ENCODE assay signal across 22 mouse cellular contexts in genomic region chr1:190155751-190156150, GRCm38 (mm10). TPM values are rescaled to one million over a fixed set of nuclear protein-coding genes. Genes with fewer than 3 reads are reported as not detected.
A peak's percentile ranks its signal among the peaks of the same experiment; 100 is the strongest.
DNase-seq lines count a peak whose midpoint lies in the region; ATAC-seq lines count a peak whose summit lies in the region.
"Had no signal": no experiment of that assay in that cellular context is flagged by ENCODE, and none has a peak within 500 bp of the region (broad histone marks: within the 10 kb centered on the region; RNA-seq: fewer than 3 reads in every experiment).

No protein-coding gene starts in this region.

- ATAC-seq in embryonic facial prominence, embryonic 14.5 days (ENCODE audit: low read depth): no peak
- ATAC-seq in hindbrain, embryonic 16.5 days: no peak
- no peak for ATAC-seq in hindbrain, embryonic 12.5 days (ENCODE audit: low FRiP score)
- ATAC-seq in forebrain, embryonic 16.5 days: peak; percentile 36; the same call in 1 of the 2 replicates
- no peak for ATAC-seq in neural tube, embryonic 13.5 days (ENCODE audit: low read depth)
- ATAC-seq in liver, embryonic 11.5 days (replicated peaks; ENCODE audit: low FRiP score): no peak
- ATAC-seq: inflammation-experienced regulatory T-cells, adult 6 months had no signal

- no peak overlapping the region for H3K4me2 ChIP-seq in embryonic facial prominence, embryonic 14.5 days (ENCODE audit: low read depth, low read length)
- peak overlapping the region; percentile 5; the same call in 1 of the 2 replicates for H3K4me2 ChIP-seq in hindbrain, embryonic 16.5 days (ENCODE audit: low read length)
- H3K4me2 ChIP-seq in hindbrain, embryonic 12.5 days (replicated peaks): no peak overlapping the region
- H3K4me2 ChIP-seq in forebrain, embryonic 16.5 days (ENCODE audit: low read length): no peak overlapping the region
- H3K4me2 ChIP-seq in neural tube, embryonic 13.5 days: no peak overlapping the region
- H3K4me2 ChIP-seq in liver, embryonic 11.5 days: no peak overlapping the region
- H3K4me2 ChIP-seq: limb, embryonic 15.5 days had no signal

- no peaks in the 10 kb centered on the region for H3K36me3 ChIP-seq in embryonic facial prominence, embryonic 14.5 days (ENCODE audit: control insufficient read depth, insufficient read depth, low read length)
- peaks cover 3% of the 10 kb centered on the region for H3K36me3 ChIP-seq in embryonic facial prominence, embryonic 10.5 days (replicated peaks)
- no peaks in the 10 kb centered on the region for H3K36me3 ChIP-seq in hindbrain, embryonic 16.5 days (ENCODE audit: control insufficient read depth, insufficient read depth, low read length)
- H3K36me3 ChIP-seq in hindbrain, embryonic 12.5 days: peaks cover 4% of the 10 kb centered on the region
- no peaks in the 10 kb centered on the region for H3K36me3 ChIP-seq in forebrain, embryonic 16.5 days (ENCODE audit: control insufficient read depth, insufficient read depth)
- peaks cover 23% of the 10 kb centered on the region for H3K36me3 ChIP-seq in neural tube, embryonic 13.5 days
- no peaks in the 10 kb centered on the region; the same call in 1 of the 2 replicates for H3K36me3 ChIP-seq in liver, embryonic 11.5 days (ENCODE audit: control insufficient read depth, insufficient read depth, low read length)
- H3K36me3 ChIP-seq: limb, embryonic 15.5 days had no signal

- WGBS in embryonic facial prominence, embryonic 14.5 days: 30% methylated on average over 8 of the region's 8 CpGs
- WGBS in embryonic facial prominence, embryonic 10.5 days: 46% methylated on average over 8 of the region's 8 CpGs
- 19% methylated on average over 8 of the region's 8 CpGs for WGBS in hindbrain, embryonic 16.5 days
- 19% methylated on average over 8 of the region's 8 CpGs for WGBS in hindbrain, embryonic 12.5 days
- 9% methylated on average over 8 of the region's 8 CpGs for WGBS in forebrain, embryonic 16.5 days
- WGBS in neural tube, embryonic 13.5 days: 16% methylated on average over 8 of the region's 8 CpGs
- 57% methylated on average over 8 of the region's 8 CpGs for WGBS in liver, embryonic 11.5 days

- H3K4me1 ChIP-seq in embryonic facial prominence, embryonic 14.5 days (ENCODE audit: control insufficient read depth, insufficient read depth, low read length): no peaks in the 10 kb centered on the region
- peaks cover 13% of the 10 kb centered on the region for H3K4me1 ChIP-seq in embryonic facial prominence, embryonic 10.5 days
- no peaks in the 10 kb centered on the region; the same call in 1 of the 2 replicates for H3K4me1 ChIP-seq in hindbrain, embryonic 16.5 days (ENCODE audit: control insufficient read depth, insufficient read depth, low read depth, low read length)
- H3K4me1 ChIP-seq in hindbrain, embryonic 12.5 days: peaks cover 40% of the 10 kb centered on the region
- H3K4me1 ChIP-seq in forebrain, embryonic 16.5 days (replicated peaks; ENCODE audit: control insufficient read depth, insufficient read depth, low read length): peaks cover 15% of the 10 kb centered on the region
- peaks cover 64% of the 10 kb centered on the region for H3K4me1 ChIP-seq in neural tube, embryonic 13.5 days (replicated peaks)
- no peaks in the 10 kb centered on the region for H3K4me1 ChIP-seq in liver, embryonic 11.5 days (replicated peaks; ENCODE audit: control insufficient read depth, insufficient read depth, low read length)
- H3K4me1 ChIP-seq: limb, embryonic 15.5 days; megakaryocyte, embryonic 14.5 days had no signal

- no peak overlapping the region for H3K4me3 ChIP-seq in embryonic facial prominence, embryonic 14.5 days (ENCODE audit: low read depth, low read length)
- no peak overlapping the region for H3K4me3 ChIP-seq in embryonic facial prominence, embryonic 10.5 days
- no peak overlapping the region for H3K4me3 ChIP-seq in hindbrain, embryonic 16.5 days (ENCODE audit: low read length)
- no peak overlapping the region for H3K4me3 ChIP-seq in hindbrain, embryonic 12.5 days
- no peak overlapping the region for H3K4me3 ChIP-seq in forebrain, embryonic 16.5 days (replicated peaks; ENCODE audit: low read length)
- H3K4me3 ChIP-seq in neural tube, embryonic 13.5 days: no peak overlapping the region
- H3K4me3 ChIP-seq in liver, embryonic 11.5 days (ENCODE audit: low read depth, low read length): no peak overlapping the region
- H3K4me3 ChIP-seq: limb, embryonic 15.5 days; megakaryocyte, embryonic 14.5 days had no signal

- DNase-seq in embryonic facial prominence, embryonic 14.5 days (ENCODE audit: low spot score): peak; percentile 14
- no peak for DNase-seq in embryonic facial prominence, embryonic 10.5 days (ENCODE audit: low spot score)
- DNase-seq in spleen, postnatal 4 days (ENCODE audit: low spot score in 2 of 2): no peak
- no peak for DNase-seq in liver, embryonic 11.5 days (ENCODE audit: low spot score)
- DNase-seq: adrenal gland, postnatal 36 days; cerebellum, adult 18-20 months; cerebellum, postnatal 36 days; gastrocnemius, postnatal 10 days; heart, adult 18-20 months; heart, postnatal 36 days; kidney, adult 2 months; kidney, postnatal 10 days; lung, postnatal 14 days; right cerebral cortex, adult 18-20 months; thymus, adult 18-20 months had no signal

- H3K27ac ChIP-seq in embryonic facial prominence, embryonic 14.5 days (replicated peaks; ENCODE audit: low read depth, low read length): no peak overlapping the region
- no peak overlapping the region for H3K27ac ChIP-seq in embryonic facial prominence, embryonic 10.5 days (replicated peaks)
- H3K27ac ChIP-seq in hindbrain, embryonic 16.5 days (ENCODE audit: low read depth, low read length): no peak overlapping the region
- H3K27ac ChIP-seq in hindbrain, embryonic 12.5 days: no peak overlapping the region
- no peak overlapping the region for H3K27ac ChIP-seq in forebrain, embryonic 16.5 days (ENCODE audit: low read length)
- H3K27ac ChIP-seq in neural tube, embryonic 13.5 days (replicated peaks): peak overlapping the region; percentile 46; the same call in 1 of the 2 replicates
- no peak overlapping the region for H3K27ac ChIP-seq in liver, embryonic 11.5 days (ENCODE audit: low read depth, low read length)
- H3K27ac ChIP-seq: limb, embryonic 15.5 days had no signal

- no peaks in the 10 kb centered on the region for H3K9me3 ChIP-seq in embryonic facial prominence, embryonic 14.5 days (ENCODE audit: control insufficient read depth, low read length)
- no peaks in the 10 kb centered on the region for H3K9me3 ChIP-seq in embryonic facial prominence, embryonic 10.5 days
- H3K9me3 ChIP-seq in hindbrain, embryonic 16.5 days (ENCODE audit: control insufficient read depth, low read length): no peaks in the 10 kb centered on the region
- H3K9me3 ChIP-seq in hindbrain, embryonic 12.5 days (replicated peaks): no peaks in the 10 kb centered on the region
- no peaks in the 10 kb centered on the region for H3K9me3 ChIP-seq in forebrain, embryonic 16.5 days (ENCODE audit: control insufficient read depth, low read length)
- H3K9me3 ChIP-seq in neural tube, embryonic 13.5 days: no peaks in the 10 kb centered on the region
- no peaks in the 10 kb centered on the region for H3K9me3 ChIP-seq in liver, embryonic 11.5 days (ENCODE audit: control insufficient read depth, low read length)
- H3K9me3 ChIP-seq: limb, embryonic 15.5 days; megakaryocyte, embryonic 14.5 days had no signal

- no peak overlapping the region for H3K9ac ChIP-seq in embryonic facial prominence, embryonic 14.5 days (ENCODE audit: low read depth, low read length)
- H3K9ac ChIP-seq in hindbrain, embryonic 16.5 days (ENCODE audit: low read depth, low read length): no peak overlapping the region
- H3K9ac ChIP-seq in hindbrain, embryonic 12.5 days: no peak overlapping the region
- H3K9ac ChIP-seq in forebrain, embryonic 16.5 days (replicated peaks; ENCODE audit: low read depth, low read length): no peak overlapping the region
- H3K9ac ChIP-seq in neural tube, embryonic 13.5 days: no peak overlapping the region
- H3K9ac ChIP-seq in liver, embryonic 11.5 days (ENCODE audit: low read depth, low read length): no peak overlapping the region
- H3K9ac ChIP-seq: limb, embryonic 15.5 days had no signal

- H3K27me3 ChIP-seq in embryonic facial prominence, embryonic 14.5 days (replicated peaks; ENCODE audit: control insufficient read depth, insufficient read depth, low read length): peaks cover 3% of the 10 kb centered on the region; the same call in 1 of the 2 replicates
- peaks cover 9% of the 10 kb centered on the region for H3K27me3 ChIP-seq in embryonic facial prominence, embryonic 10.5 days (replicated peaks; ENCODE audit: low read depth, poor library complexity, severe bottlenecking)
- no peaks in the 10 kb centered on the region for H3K27me3 ChIP-seq in hindbrain, embryonic 16.5 days (replicated peaks; ENCODE audit: control insufficient read depth, insufficient read depth, low read length)
- H3K27me3 ChIP-seq in hindbrain, embryonic 12.5 days: 0 out of 2 replicates have a peak, but pooled peaks cover 2% of the 10 kb centered on the region
- H3K27me3 ChIP-seq in forebrain, embryonic 16.5 days (replicated peaks; ENCODE audit: control insufficient read depth, insufficient read depth, low read length): peaks cover 15% of the 10 kb centered on the region
- no peaks in the 10 kb centered on the region for H3K27me3 ChIP-seq in neural tube, embryonic 13.5 days
- no peaks in the 10 kb centered on the region for H3K27me3 ChIP-seq in liver, embryonic 11.5 days (replicated peaks; ENCODE audit: control insufficient read depth, insufficient read depth, low read length)

RNA-seq across cellular contexts. Expression of gene Prox1, which starts 14.8 kb away (rescaled TPM):
- 4.3 and 4.4 TPM in 2 replicates for polyA plus RNA-seq in embryonic facial prominence, embryonic 14.5 days (2014; fragmentation: Nextera tagmentation; extraction: Ambion mirVana)
- 3.0 and 3.9 TPM in 2 replicates for polyA plus RNA-seq in embryonic facial prominence, embryonic 10.5 days (2016; fragmentation: Nextera tagmentation; extraction: Ambion mirVana)
- 6.1 and 6.9 TPM in 2 replicates for polyA plus RNA-seq in hindbrain, embryonic 16.5 days (2015; fragmentation: Nextera tagmentation; extraction: Ambion mirVana)
- polyA plus RNA-seq in hindbrain, embryonic 12.5 days (2016; fragmentation: Nextera tagmentation; extraction: Ambion mirVana): 10.8 and 12.5 TPM in 2 replicates
- 8.1 and 9.4 TPM in 2 replicates for polyA plus RNA-seq in forebrain, embryonic 16.5 days (2015; fragmentation: Nextera tagmentation; extraction: Ambion mirVana)
- 12.4 and 15.0 TPM in 2 replicates for polyA plus RNA-seq in neural tube, embryonic 13.5 days (2015; fragmentation: Nextera tagmentation; extraction: Ambion mirVana)
- polyA plus RNA-seq in liver, embryonic 11.5 days (2014; fragmentation: Nextera tagmentation; extraction: Ambion mirVana): 12.1 and 13.9 TPM in 2 replicates
